Mouse (Mus musculus): ENCODE results near the gene Cad.

DNA sequence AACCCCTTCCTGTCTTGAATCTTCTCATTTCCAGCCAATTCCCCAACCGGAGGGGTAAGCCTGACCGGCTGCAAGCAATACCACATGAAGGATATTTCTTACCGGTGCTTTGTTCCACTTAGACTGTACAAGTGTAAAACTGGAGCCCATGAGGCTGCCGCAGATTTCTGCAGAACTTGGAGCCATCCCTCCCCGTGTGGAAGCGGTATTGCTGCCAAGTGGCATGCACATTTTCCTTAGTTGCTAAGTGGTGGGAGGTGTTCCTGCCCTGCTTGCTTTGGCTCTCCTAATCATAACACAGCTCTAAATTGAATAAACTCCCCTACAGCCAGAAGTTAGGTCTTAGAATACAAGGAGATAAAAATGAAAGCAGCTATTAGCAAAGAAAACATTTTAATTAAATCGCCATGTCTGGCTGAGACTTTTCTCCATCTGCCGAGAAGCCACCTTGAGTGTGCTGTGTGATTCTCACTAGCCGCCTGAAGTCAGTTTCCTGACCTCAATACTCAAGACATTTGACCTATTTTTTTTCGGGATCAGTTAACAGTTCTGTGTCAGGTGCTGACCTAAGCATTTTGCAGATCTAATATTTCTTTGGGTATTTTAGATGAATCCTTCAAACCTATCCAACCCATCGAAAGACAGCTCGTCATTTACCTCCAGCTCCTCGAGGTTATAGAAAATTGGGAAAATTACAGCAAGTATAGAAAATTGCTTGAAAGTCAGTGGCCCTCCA is 25.6 kb downstream of the Cad start:
- TF ChIP-seq ZMIZ1 (IDR thresholded peaks at IDR 0.05; ENCODE audit: low read depth, low read length) (no peak), POLR2A (IDR thresholded peaks at IDR 0.05; ENCODE audit: low read depth, low read length) (no peak), MEF2A (IDR thresholded peaks at IDR 0.05; ENCODE audit: borderline replicate concordance, low read depth, low read length) (no peak), NRF1 (IDR thresholded peaks at IDR 0.05; ENCODE audit: low read depth, low read length) (no peak), CTCF (conservative IDR thresholded peaks at IDR 0.05 in 1 of 2, IDR thresholded peaks at IDR 0.05 in 1 of 2; ENCODE audit: low read depth in 2 of 2, low read length in 2 of 2) (no peak), MYC (IDR thresholded peaks at IDR 0.05; ENCODE audit: low read depth, low read length) (no peak), EP300 (IDR thresholded peaks at IDR 0.05; ENCODE audit: low read length) (no peak)

Data from CH12.LX (cell line).